13 mouse cellular contexts compared by ENCODE assay signal in the genomic region with DNA sequence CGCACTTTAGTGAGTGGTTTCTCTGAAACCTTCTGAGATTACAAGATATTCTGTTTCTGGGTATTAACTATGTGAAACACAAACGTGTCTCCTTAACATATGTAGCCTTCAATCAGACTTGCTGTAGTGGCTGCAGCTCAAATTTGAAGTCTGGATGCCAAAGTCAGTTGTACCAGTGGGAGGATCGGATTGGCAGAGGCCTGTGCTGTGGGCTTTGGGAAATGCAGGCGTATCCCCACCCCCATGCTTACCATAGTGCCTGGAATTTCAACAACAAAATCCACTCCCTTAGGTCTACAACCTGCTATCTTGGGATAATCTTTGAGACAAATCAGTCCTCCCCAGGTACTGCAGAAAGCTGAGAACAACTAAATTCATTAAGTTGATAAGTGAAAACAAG.
"Had no signal": no experiment of that assay in that cellular context is flagged by ENCODE, and none has a peak within 500 bp of the region (broad histone marks: within the 10 kb centered on the region; RNA-seq: fewer than 3 reads in every experiment).

No protein-coding gene starts in this region.

- H3K27me3 ChIP-seq: limb, embryonic 15.5 days; midbrain, embryonic 15.5 days; neural tube, embryonic 12.5 days had no signal

- H3K9ac ChIP-seq: limb, embryonic 15.5 days; liver, embryonic 12.5 days; lung, embryonic 14.5 days; midbrain, embryonic 15.5 days; neural tube, embryonic 12.5 days had no signal

- H3K4me3 ChIP-seq: limb, embryonic 15.5 days; liver, embryonic 12.5 days; megakaryocyte, embryonic 14.5 days; midbrain, embryonic 15.5 days; neural tube, embryonic 12.5 days had no signal

- H3K4me1 ChIP-seq: limb, embryonic 15.5 days; liver, embryonic 12.5 days; neural tube, embryonic 12.5 days had no signal

- DNase-seq: kidney, adult 8-10 months; kidney, postnatal 25 days; left cerebral cortex, postnatal 4 days; lung, embryonic 14.5 days; lung, postnatal 14 days had no signal

- H3K9me3 ChIP-seq: limb, embryonic 15.5 days; liver, embryonic 12.5 days; megakaryocyte, embryonic 14.5 days; midbrain, embryonic 15.5 days; neural tube, embryonic 12.5 days had no signal

- ATAC-seq: liver, embryonic 12.5 days; midbrain, embryonic 15.5 days had no signal

- H3K27ac ChIP-seq: limb, embryonic 15.5 days; liver, embryonic 12.5 days; macrophage; midbrain, embryonic 15.5 days; neural tube, embryonic 12.5 days; stomach, postnatal 0 days had no signal

- H3K36me3 ChIP-seq: limb, embryonic 15.5 days; liver, embryonic 12.5 days; midbrain, embryonic 15.5 days; neural tube, embryonic 12.5 days had no signal

- H3K4me2 ChIP-seq: limb, embryonic 15.5 days; liver, embryonic 12.5 days; lung, embryonic 14.5 days; midbrain, embryonic 11.5 days; midbrain, embryonic 15.5 days; neural tube, embryonic 12.5 days had no signal
